Mouse (Mus musculus): Measurements from ENCODE around the gene Ppib. TPM values are rescaled to one million over a fixed set of nuclear protein-coding genes. Genes with fewer than 3 reads are reported as not detected.
A peak's percentile ranks its signal among the peaks of the same experiment; 100 is the strongest.

The Ppib gene
- total RNA-seq (2021) = 10 to 100 TPM; 50.9 to 69.2 TPM
- long read RNA-seq, experiment 1, transcript Ppib-201 (5 exons, 892 nt) = major isoform, 49 of 58 reads
- long read RNA-seq, experiment 1, partial matches to known transcripts = 3 of 58 reads
- long read RNA-seq, experiment 1, other reads (novel, unspliced or antisense) = 6 of 58 reads
- long read RNA-seq, experiment 2, transcript Ppib-201 (5 exons, 892 nt) = major isoform, 46 of 49 reads
- long read RNA-seq, experiment 2, partial matches to known transcripts = 3 of 49 reads
- long read RNA-seq, experiment 2, other reads (novel, unspliced or antisense) = 0 of 49 reads

DNA sequence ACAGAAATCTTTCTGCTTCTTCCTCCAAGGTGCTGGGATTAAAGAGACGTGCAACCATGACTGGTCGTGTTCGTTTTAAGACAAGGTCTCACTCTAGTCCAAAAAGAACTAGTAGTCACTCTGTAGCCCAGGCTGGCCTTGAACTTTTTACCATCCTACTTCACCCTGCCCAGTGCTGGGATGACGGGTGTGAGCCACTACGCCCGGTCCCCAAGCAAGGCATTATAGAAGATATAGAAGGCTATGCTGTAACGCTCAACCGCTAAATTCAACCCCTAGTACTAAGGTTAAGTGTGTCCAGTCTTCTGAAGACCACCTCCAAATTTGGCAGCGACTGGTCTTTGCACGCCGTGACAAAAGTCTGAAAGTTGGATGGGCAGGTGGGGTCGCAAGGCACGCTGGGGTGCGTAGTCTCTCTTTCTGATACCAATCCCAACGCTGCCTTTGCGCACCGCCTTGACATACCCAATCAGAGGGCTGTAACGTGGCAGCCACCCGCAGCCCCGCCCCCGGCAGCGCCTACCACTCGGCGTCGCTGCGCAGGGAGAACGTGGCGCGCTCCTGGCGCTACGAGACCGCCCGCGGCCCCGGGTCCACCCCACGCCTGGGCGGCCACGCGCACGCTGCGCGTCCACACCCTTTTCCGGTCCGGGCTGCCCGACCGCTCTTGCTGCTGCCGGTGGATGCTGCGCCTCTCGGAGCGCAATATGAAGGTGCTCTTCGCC is at the start of gene Ppib:
Gene Ppib (plus strand): TSS at position 640 of the 725 bp plus-strand sequence.
- peak; percentile 99 for DNase-seq

- no peak for DNase-seq
Measured at GRCm38 (mm10) chr9:66020601-66021000, 39.4 kb upstream of the Ppib start.

- DNase-seq = no peak
Measured at GRCm38 (mm10) chr9:66038082-66038481, 21.9 kb upstream of the Ppib start.

- no peak for DNase-seq
Measured at GRCm38 (mm10) chr9:66038581-66038980, 21.4 kb upstream of the Ppib start.

GRCm38 (mm10) chr9:66039290-66039689 is 20.7 kb upstream of the Ppib start:
- DNase-seq = no peak

GRCm38 (mm10) chr9:66040801-66041200 is 19.2 kb upstream of the Ppib start:
- DNase-seq = no peak

DNA sequence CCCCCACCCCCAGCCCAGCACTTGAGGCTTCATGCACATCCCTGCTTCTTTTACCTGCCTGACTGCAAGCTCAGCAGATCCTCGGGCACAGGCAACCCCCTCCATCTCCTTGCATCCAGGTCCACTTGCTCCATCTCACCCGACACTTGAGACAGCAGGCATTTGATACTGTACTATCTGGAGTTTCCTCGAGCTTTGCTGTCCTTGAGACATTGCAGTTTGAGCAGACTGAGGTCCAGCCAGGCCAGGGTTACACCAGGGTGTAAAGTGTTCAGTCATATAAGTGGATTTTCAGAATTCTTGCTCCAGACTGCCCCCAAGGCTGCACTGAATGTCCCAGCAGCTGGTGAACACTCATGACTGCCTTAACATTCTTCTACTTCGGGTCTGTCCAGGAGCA is 17.7 kb upstream of the Ppib start:
- no peak for DNase-seq

DNA sequence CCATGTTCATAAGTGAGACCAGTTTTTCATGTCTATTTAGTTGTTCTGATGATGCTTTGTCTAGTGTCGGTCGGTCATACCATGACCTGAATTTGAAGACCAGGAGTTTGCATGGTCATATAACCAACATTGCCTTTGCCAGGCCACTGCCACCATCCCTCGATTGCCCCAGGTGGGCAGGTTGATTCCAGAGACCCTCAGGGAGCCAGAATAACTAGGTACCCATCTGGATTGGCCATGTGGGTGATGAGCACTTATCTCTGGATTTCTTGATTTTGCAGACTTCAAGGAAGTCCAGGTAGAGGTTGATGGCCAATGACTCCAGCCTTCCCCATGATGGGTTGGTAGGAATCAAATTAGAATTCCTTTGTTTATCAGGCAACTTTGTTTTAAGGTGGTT is 16.8 kb upstream of the Ppib start:
- no peak for DNase-seq

GRCm38 (mm10) chr9:66049931-66050601 is 10.0 kb upstream of the Ppib start:
- DNase-seq = no peak

DNA sequence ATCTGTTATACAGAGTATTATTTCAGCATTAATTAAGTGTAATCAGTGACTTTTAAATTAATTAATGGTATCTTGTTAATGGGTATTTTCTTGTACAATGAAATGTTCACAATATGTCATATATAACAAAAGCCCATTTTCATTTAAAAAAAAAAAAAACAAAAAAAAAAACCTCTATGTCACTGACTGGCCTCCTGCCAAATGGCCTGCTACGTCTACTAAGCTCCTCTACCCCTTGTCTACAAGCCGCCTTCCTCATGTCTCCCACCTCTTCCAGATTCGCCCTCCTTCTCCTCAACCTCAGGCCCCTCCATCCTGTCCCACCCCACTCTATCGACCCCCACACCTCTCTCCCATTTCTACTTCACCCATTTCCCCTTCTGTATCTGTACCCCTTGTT is 8.5 kb upstream of the Ppib start:
- DNase-seq = no peak

DNA sequence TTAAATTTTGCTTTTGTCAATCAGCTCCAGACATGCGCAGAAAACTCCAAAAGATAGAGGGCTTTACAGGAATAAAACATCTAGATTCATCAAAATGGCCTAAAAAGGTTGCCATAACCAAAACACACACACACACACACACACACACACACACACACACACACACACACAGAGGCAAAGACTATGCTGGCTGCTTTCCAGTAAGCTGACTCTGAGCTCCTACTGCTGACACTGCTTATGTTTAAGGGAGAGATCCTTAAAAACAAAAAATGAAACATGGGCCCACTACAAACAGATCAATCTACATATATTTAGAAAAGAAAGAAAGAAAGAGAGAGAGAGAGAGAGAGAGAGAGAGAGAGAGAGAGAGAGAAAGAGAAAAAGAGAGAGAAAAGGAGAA is 7.3 kb upstream of the Ppib start:
- no peak for DNase-seq

- no peak for DNase-seq
Measured at GRCm38 (mm10) chr9:66053620-66054019, 6.4 kb upstream of the Ppib start.

DNA sequence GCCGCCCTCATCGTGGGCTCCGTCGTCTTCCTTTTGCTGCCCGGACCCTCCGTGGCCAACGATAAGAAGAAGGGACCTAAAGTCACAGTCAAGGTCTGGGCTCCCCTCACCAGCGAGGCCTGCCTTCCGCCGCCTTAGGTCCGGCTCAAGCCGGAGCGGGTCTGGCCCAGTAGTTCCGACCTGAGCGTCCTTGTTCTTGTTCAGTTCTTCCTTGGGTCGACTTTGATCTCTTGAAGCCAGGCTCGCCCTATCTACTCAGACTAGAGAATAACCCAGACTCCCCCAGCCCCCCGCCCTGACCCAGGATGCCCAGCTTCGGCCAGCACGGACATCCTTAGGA is 256 bp downstream of the Ppib start:
- DNase-seq = no peak

GRCm38 (mm10) chr9:66060986-66061385 is 964 bp downstream of the Ppib start:
- DNase-seq = no peak

DNA sequence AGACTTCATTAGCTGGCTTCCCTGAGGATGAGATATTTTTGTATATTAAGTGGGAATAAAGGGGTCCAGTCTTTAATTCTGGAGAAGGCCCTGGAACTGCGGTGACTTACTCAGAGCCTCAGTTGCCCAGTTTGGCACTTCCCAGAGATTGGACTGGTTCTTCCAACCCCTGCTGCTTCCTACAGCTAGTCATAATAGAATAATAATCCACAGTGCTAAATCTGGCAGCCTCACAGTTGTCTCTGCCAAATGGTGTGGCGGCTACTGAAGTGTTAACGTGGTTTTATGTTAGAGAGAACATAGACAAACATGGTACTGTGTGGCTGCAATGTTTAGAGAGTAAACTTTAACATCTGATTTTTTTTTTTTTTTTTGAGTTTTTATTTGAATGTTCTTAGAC is 1.6 kb downstream of the Ppib start:
- no peak for DNase-seq

DNA sequence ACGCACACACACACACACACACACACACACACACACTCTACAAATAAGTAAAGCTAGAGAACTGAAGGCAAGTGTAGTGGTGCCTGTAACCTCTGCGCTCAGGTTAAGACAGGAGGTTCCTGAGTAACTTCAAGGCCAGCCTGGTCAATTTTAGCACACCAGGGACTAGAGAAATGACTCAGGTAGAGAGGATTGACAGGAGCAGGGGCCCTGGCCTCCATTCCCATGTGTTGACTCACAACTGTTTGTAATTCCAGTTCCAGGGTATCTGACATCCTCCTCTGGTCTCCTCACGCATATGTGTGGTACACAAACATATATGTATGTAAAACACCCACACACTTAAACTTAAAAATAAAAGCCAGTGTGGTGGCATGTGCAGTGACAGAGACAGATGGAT is 3.4 kb downstream of the Ppib start:
- no peak for DNase-seq

GRCm38 (mm10) chr9:66064316-66064715 is 4.3 kb downstream of the Ppib start:
- no peak for DNase-seq

- no peak for DNase-seq
Measured at GRCm38 (mm10) chr9:66066791-66067190, 6.8 kb downstream of the Ppib start.

DNA sequence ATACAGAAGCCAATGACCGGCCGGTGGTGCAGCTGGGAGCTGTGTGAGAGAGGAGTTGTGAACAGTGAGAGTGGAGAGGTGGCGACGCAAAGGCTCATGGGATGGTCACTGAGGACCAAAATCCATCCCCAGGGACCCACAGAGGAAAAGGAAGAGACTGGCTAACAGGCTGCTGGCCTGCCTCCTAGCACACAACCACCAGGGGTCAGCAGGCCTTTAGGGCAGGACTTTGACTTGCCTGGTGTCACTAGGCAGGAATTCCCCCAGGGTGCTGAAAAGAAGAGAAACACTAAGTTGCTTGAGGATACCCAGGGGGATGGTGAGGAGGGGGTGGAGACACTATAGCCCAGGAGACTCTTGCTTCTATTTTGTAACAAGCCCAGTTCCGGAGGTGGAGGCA is 7.5 kb downstream of the Ppib start:
- peak; percentile 53 for DNase-seq

DNA sequence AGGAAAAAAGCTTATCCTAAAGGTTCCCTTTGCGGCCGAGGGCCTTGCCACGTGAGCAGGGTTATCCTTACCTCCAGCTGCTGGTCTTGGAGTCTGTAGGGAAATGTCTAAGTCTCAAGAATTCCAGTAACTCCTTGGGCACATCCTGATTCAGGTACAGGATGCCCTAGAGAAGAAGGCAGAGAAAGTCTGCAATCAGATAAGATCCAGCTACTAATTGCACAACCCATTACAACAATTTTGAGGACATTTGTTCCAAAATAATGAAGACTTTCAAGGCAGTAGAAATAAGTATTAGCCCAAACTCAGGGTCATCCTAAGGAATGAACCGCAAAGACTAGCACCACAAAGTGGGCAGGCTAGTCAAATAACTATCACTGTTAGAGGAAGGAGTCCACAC is 8.0 kb downstream of the Ppib start:
- no peak for DNase-seq

DNA sequence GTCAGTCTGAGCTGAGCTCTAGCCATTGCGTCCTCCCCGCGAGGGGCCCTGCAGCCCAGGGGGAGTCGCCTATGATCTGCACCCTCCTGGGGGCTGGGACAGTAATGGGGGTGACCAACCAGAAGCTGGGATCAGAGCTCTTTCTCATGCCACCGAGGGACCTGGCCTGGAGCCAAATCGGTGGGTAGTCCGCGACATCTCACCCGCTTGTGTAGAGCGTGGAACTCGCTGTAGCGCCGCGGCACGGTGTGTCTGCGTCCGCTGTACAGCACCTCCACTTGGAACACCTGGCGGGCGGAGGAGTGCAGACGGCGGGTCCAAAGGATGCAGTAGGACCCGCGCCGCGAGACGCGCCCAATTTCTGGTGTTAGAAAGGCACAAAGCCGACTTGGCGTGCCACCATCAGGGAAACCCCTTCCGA is 9.0 kb downstream of the Ppib start:
- no peak for DNase-seq

DNA sequence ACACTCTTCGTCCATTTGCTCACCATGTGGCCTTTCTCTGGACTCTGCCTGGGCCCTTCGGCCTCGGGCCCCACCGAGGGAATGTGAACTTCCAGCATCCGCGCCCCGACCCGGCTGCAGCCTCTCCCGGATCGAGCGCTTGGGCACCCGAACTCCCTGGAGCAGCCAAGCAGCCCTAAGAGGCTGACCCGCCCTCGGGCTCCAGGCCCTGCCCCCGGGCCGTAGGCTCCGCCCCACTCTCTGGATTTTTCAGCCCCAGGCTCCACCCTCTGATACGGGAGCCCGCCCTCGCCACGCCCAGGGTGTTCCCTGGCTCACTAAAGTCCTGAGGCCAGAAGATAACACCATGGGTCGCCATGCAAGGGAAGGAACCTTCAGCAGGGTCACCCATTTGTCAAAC is 9.6 kb downstream of the Ppib start, which contains the start of gene Snx22:
Gene Snx22 (minus strand): TSS at position 137 of the 400 bp plus-strand sequence.
- DNase-seq = peak; percentile 79

DNA sequence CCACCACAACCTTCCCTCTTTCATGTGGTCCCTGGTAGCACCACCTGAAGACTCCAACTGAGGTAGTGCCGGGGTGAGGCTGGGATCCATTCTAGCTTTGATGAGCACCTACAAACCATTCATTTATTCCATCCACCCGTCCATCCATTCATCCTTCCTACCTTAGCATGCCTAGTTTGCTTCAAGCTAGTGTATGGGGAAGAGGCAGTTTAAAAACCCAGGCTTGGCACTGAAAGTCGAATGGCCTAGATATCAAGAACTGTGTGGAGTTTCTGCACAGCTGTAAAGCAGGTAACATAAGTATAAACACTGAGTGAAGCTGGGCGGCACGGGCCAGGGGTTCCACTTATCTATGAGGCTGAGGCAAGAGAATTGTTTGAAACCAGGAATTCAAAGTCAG is 10.1 kb downstream of the Ppib start:
- DNase-seq = no peak
